Mouse (Mus musculus): ENCODE results near the gene Il10. TPM values are rescaled to one million over a fixed set of nuclear protein-coding genes. Genes with fewer than 3 reads are reported as not detected.

Il10 gene
- total RNA-seq, 2 experiments from 2014 or later = not detected

Other genes with a start within 250 kb of the Il10 start
- gene Fcamr, start 218.9 kb upstream of the Il10 start, total RNA-seq (2021) = not detected
- under 1 TPM; 0.14 to 0.52 TPM for gene Pigr, start 193.2 kb upstream of the Il10 start, total RNA-seq (2021)
- gene Fcmr, start 154.2 kb upstream of the Il10 start, total RNA-seq (2021) = under 1 TPM in 1 of 2 experiments, not detected in 1; 0.14 TPM
- gene Il24, start 132.4 kb upstream of the Il10 start, total RNA-seq (2021) = not detected
- not detected for gene Il20, start 108.4 kb upstream of the Il10 start, total RNA-seq (2021)
- not detected for gene Il19, start 79.7 kb upstream of the Il10 start, total RNA-seq (2021)
- 100 to 1,000 TPM; 217 to 250 TPM for gene Mapkapk2, start 78.0 kb downstream of the Il10 start, total RNA-seq (2021)
- not detected for gene Dyrk3, start 118.5 kb downstream of the Il10 start, total RNA-seq (2021)
- 10 to 100 TPM; 25.8 to 28.9 TPM for gene Eif2d, start 133.3 kb downstream of the Il10 start, total RNA-seq (2021)
- 1 to 10 TPM in 1 of 2 experiments, under 1 TPM in 1; 0.39 to 1.1 TPM for gene Rassf5, start 225.4 kb downstream of the Il10 start, total RNA-seq (2021)